Mouse (Mus musculus) limb, embryonic 10.5 days (tissue): ENCODE results near the gene Dnaic2. TPM values are rescaled to one million over a fixed set of nuclear protein-coding genes. Genes with fewer than 3 reads are reported as not detected.

Experiments
- DNase-seq: peaks from one replicate; pipeline ENCODE4 v3.0.0-alpha.2; 2017; ENCODE audit warnings: low spot score
- H3K27ac ChIP-seq: fragments of 300-500 bp; sonication (generic); 2 replicates; pipeline ENCODE4 v1.5.1; 2016; ENCODE audit warnings: mild to moderate bottlenecking
- H3K27me3 ChIP-seq: fragments of 300-500 bp; sonication (generic); 2 replicates; pipeline ENCODE4 v1.6.1; 2016; ENCODE audit warnings: low read depth, mild to moderate bottlenecking; ENCODE audit not compliant: poor library complexity, severe bottlenecking
- H3K36me3 ChIP-seq: fragments of 300-500 bp; sonication (generic); 2 replicates; pipeline ENCODE4 v1.6.1; 2016; ENCODE audit warnings: mild to moderate bottlenecking, moderate library complexity
- H3K4me1 ChIP-seq: fragments of 300-500 bp; sonication (generic); 2 replicates; pipeline ENCODE4 v1.6.1; 2016
- H3K4me3 ChIP-seq: fragments of 300-500 bp; sonication (generic); 2 replicates; pipeline ENCODE4 v1.5.1; 2016; ENCODE audit warnings: mild to moderate bottlenecking, moderate library complexity
- H3K9me3 ChIP-seq: fragments of 300-500 bp; sonication (generic); replicated peaks from 2 replicates; pipeline ENCODE4 v1.6.1; 2016; ENCODE audit warnings: mild to moderate bottlenecking
- WGBS: fragments of 180-500 bp; shearing (Covaris S2); methylation state at CpG from one replicate; pipeline ENCODE4 v1.1.7; 2016; 5-methylcytosine and 5-hydroxymethylcytosine counted together
- polyA plus RNA-seq: library from polyadenylated mRNA; unstranded; fragments of >200 nt; fragmentation: Nextera tagmentation; extraction: Ambion mirVana; gene quantifications from 2 replicates; pipeline ENCODE4 v1.2.1, GENCODE M21; 2016

Dnaic2 gene
- polyA plus RNA-seq = 0.13 and 0.39 TPM in 2 replicates

- peaks cover 15% of the 10 kb centered on the region for H3K27me3 ChIP-seq
- peak; percentile 76 for DNase-seq
- H3K27ac ChIP-seq = 0 out of 2 replicates have a peak within 1 kb of the TSS, but pooled peaks have one; percentile 19
- 14% methylated on average over 34 of the region's 34 CpGs for WGBS
- H3K36me3 ChIP-seq = no peaks in the 10 kb centered on the region
- peak within 1 kb of the TSS; percentile 46 for H3K4me3 ChIP-seq
- H3K4me1 ChIP-seq = peaks cover 46% of the 10 kb centered on the region
- no peaks in the 10 kb centered on the region for H3K9me3 ChIP-seq
Observed at GRCm38 (mm10) chr11:114726965-114727825, at the start of gene Dnaic2. Gene Dnaic2, plus strand, starts transcription at chr11:114727408.

- no peak for DNase-seq
- WGBS = 80% methylated on average over 8 of the region's 8 CpGs
- no peak overlapping the region for H3K27ac ChIP-seq
- no peaks in the 10 kb centered on the region for H3K9me3 ChIP-seq
- no peaks in the 10 kb centered on the region for H3K36me3 ChIP-seq
- no peak overlapping the region for H3K4me3 ChIP-seq
- peaks cover 52% of the 10 kb centered on the region for H3K4me1 ChIP-seq
- H3K27me3 ChIP-seq = peaks cover 13% of the 10 kb centered on the region
Observed at GRCm38 (mm10) chr11:114679582-114679981, 47.6 kb upstream of the Dnaic2 start.

- 79% methylated on average over 10 of the region's 10 CpGs for WGBS
- H3K27me3 ChIP-seq = peaks cover 13% of the 10 kb centered on the region
- no peaks in the 10 kb centered on the region for H3K36me3 ChIP-seq
- DNase-seq = no peak
- 0 out of 2 replicates have a peak overlapping the region, but pooled peaks have one; percentile 50 for H3K27ac ChIP-seq
- H3K4me1 ChIP-seq = peaks cover 54% of the 10 kb centered on the region
- H3K4me3 ChIP-seq = no peak overlapping the region
- H3K9me3 ChIP-seq = no peaks in the 10 kb centered on the region
Observed at GRCm38 (mm10) chr11:114680291-114680690, 46.9 kb upstream of the Dnaic2 start.

GRCm38 (mm10) chr11:114681054-114681453 lies 46.2 kb upstream of the Dnaic2 start:
- Histone ChIP-seq H3K27ac (peak overlapping the region; percentile 50; the same call in 1 of the 2 replicates), H3K36me3 (no peaks in the 10 kb centered on the region), H3K9me3 (no peaks in the 10 kb centered on the region), H3K4me1 (peaks cover 53% of the 10 kb centered on the region), H3K27me3 (peaks cover 12% of the 10 kb centered on the region), H3K4me3 (no peak overlapping the region)
- DNase-seq = no peak
- 68% methylated on average over 5 of the region's 5 CpGs for WGBS

- peaks cover 40% of the 10 kb centered on the region for H3K4me1 ChIP-seq
- DNase-seq = no peak
- H3K27me3 ChIP-seq = no peaks in the 10 kb centered on the region
- H3K27ac ChIP-seq = peak overlapping the region; percentile 28; the same call in 1 of the 2 replicates
- no peak overlapping the region for H3K4me3 ChIP-seq
- H3K36me3 ChIP-seq = no peaks in the 10 kb centered on the region
- 94% methylated on average over 13 of the region's 13 CpGs for WGBS
- H3K9me3 ChIP-seq = no peaks in the 10 kb centered on the region
Observed at GRCm38 (mm10) chr11:114682321-114682900, 44.8 kb upstream of the Dnaic2 start.

- H3K4me3 ChIP-seq = no peak overlapping the region
- H3K4me1 ChIP-seq = peaks cover 44% of the 10 kb centered on the region
- H3K36me3 ChIP-seq = no peaks in the 10 kb centered on the region
- H3K27ac ChIP-seq = no peak overlapping the region
- DNase-seq = no peak
- 91% methylated on average over 10 of the region's 10 CpGs for WGBS
- no peaks in the 10 kb centered on the region for H3K27me3 ChIP-seq
- no peaks in the 10 kb centered on the region for H3K9me3 ChIP-seq
Observed at GRCm38 (mm10) chr11:114683029-114683721, 44.0 kb upstream of the Dnaic2 start.

GRCm38 (mm10) chr11:114683722-114684621 lies 43.2 kb upstream of the Dnaic2 start:
- Histone ChIP-seq H3K9me3 (no peaks in the 10 kb centered on the region), H3K36me3 (no peaks in the 10 kb centered on the region), H3K4me1 (peaks cover 44% of the 10 kb centered on the region), H3K4me3 (no peak overlapping the region; the same call in 1 of the 2 replicates), H3K27ac (peak overlapping the region; percentile 66), H3K27me3 (no peaks in the 10 kb centered on the region)
- no peak for DNase-seq
- 68% methylated on average over 20 of the region's 20 CpGs for whole genome bisulfite sequencing

- no peak overlapping the region; the same call in 1 of the 2 replicates for H3K4me3 ChIP-seq
- H3K36me3 ChIP-seq = peaks cover under 1% of the 10 kb centered on the region; the same call in 1 of the 2 replicates
- 52% methylated on average over 14 of the region's 14 CpGs for WGBS
- no peaks in the 10 kb centered on the region for H3K27me3 ChIP-seq
- H3K9me3 ChIP-seq = no peaks in the 10 kb centered on the region
- DNase-seq = no peak
- H3K27ac ChIP-seq = peak overlapping the region; percentile 66
- H3K4me1 ChIP-seq = peaks cover 44% of the 10 kb centered on the region
Observed at GRCm38 (mm10) chr11:114684627-114685373, 42.4 kb upstream of the Dnaic2 start.

- H3K9me3 ChIP-seq = no peaks in the 10 kb centered on the region
- WGBS = 84% methylated on average over 9 of the region's 9 CpGs
- peaks cover 40% of the 10 kb centered on the region for H3K4me1 ChIP-seq
- no peaks in the 10 kb centered on the region for H3K27me3 ChIP-seq
- H3K4me3 ChIP-seq = no peak overlapping the region
- H3K36me3 ChIP-seq = peaks cover 9% of the 10 kb centered on the region; the same call in 1 of the 2 replicates
- peak overlapping the region; percentile 66 for H3K27ac ChIP-seq
- DNase-seq = no peak
Observed at GRCm38 (mm10) chr11:114685526-114686040, 41.6 kb upstream of the Dnaic2 start.

- 88% methylated on average over 16 of the region's 16 CpGs for WGBS
- H3K36me3 ChIP-seq = peaks cover 9% of the 10 kb centered on the region; the same call in 1 of the 2 replicates
- H3K9me3 ChIP-seq = no peaks in the 10 kb centered on the region
- no peak overlapping the region for H3K4me3 ChIP-seq
- H3K27me3 ChIP-seq = no peaks in the 10 kb centered on the region
- peak overlapping the region; percentile 47; the same call in 1 of the 2 replicates for H3K27ac ChIP-seq
- DNase-seq = no peak
- peaks cover 33% of the 10 kb centered on the region for H3K4me1 ChIP-seq
Observed at GRCm38 (mm10) chr11:114686221-114686959, 40.8 kb upstream of the Dnaic2 start.
